Mouse (Mus musculus) lung, adult 2 months (tissue): Measurements from ENCODE around the gene Fam160a1.

Source experiments
- CTCF ChIP-seq: fragments of 200-500 bp; IDR thresholded peaks from 2 replicates; pipeline ENCODE4 v1.5.1; 2011; ENCODE audit warnings: mild to moderate bottlenecking, low read length, control low read depth; ENCODE audit not compliant: insufficient read depth
- POLR2A ChIP-seq: fragments of 200-500 bp; IDR thresholded peaks from 2 replicates; pipeline ENCODE4 v1.6.1; 2011; ENCODE audit warnings: low read depth, mild to moderate bottlenecking, control low read depth, low read length, borderline replicate concordance; ENCODE audit errors: extremely low read depth

- TF ChIP-seq POLR2A (no peak), CTCF (no peak)
These were observed 24.5 kb upstream of the Fam160a1 start for GRCm38 (mm10) chr3:85841454-85842176.
